ENCODE assay signal across 1 mouse cellular context in the genomic region with DNA sequence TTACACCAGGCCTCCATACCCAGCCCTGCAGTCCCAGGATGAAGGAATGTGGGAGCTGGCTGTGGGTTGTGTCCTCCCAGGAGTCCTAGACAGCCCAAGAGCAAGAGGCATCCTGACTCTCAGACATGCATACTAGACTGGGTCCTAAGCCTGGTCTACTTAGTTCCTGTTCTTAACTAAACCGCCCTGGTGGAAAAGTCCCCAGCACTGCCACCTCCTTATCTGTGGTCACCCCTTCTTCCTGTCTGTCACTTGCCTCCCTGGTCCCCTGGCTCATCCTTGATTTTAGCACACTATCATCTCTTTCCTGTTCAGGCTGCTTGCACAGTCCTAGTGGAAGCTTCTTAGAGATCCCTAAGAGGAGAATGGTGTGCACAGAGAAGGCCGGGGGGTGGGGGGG.
A peak's percentile ranks its signal among the peaks of the same experiment; 100 is the strongest.
TF ChIP-seq lines count a peak whose summit lies in the region.

No protein-coding gene starts in this region.

TF ChIP-seq in MEL, 35 proteins besides CTCF, POLR2A, EP300 and RAD21 (continued from another document):
- TF ChIP-seq ZKSCAN1 (IDR thresholded peaks at IDR 0.05; ENCODE audit: low read depth, low read length) (no peak), GATA1 (IDR thresholded peaks at IDR 0.05; ENCODE audit: low read depth, low read length) (peak; percentile 93), UBTF (IDR thresholded peaks at IDR 0.05; ENCODE audit: borderline replicate concordance, insufficient read depth, low read depth, low read length) (no peak), JUND (IDR thresholded peaks at IDR 0.05; ENCODE audit: low read depth, low read length) (no peak), RCOR1 (IDR thresholded peaks at IDR 0.05; ENCODE audit: low read depth, low read length) (peak; percentile 92), SMC3 (IDR thresholded peaks at IDR 0.05; ENCODE audit: low read depth, low read length) (0 out of 2 replicates have a peak, but pooled peaks have one; percentile 13), ZC3H11A (IDR thresholded peaks at IDR 0.05; ENCODE audit: low read depth, low read length) (no peak), SIN3A (IDR thresholded peaks at IDR 0.05; ENCODE audit: low read length) (peak; percentile 44; the same call in 1 of the 2 replicates), MYC (IDR thresholded peaks at IDR 0.05; ENCODE audit: low read depth, low read length) (peak; percentile 53; the same call in 1 of the 2 replicates), MAFK (IDR thresholded peaks at IDR 0.05; ENCODE audit: borderline replicate concordance, low read depth, low read length) (no peak), TAL1 (IDR thresholded peaks at IDR 0.05; ENCODE audit: low read length) (peak; percentile 77), ELF1 (IDR thresholded peaks at IDR 0.05; ENCODE audit: low read depth, low read length) (peak; percentile 73), TCF12 (IDR thresholded peaks at IDR 0.05; ENCODE audit: low read depth, low read length) (peak; percentile 78), CHD1 (IDR thresholded peaks at IDR 0.05; ENCODE audit: low read depth, low read length) (no peak), MEF2A (IDR thresholded peaks at IDR 0.05; ENCODE audit: extremely low read depth, insufficient replicate concordance, low read depth, low read length, poor library complexity, severe bottlenecking) (no peak), GABPA (IDR thresholded peaks at IDR 0.05; ENCODE audit: low read depth, low read length) (no peak), ETS1 (IDR thresholded peaks at IDR 0.05; ENCODE audit: low read depth, low read length) (peak; percentile 59; the same call in 1 of the 2 replicates), USF2 (IDR thresholded peaks at IDR 0.05; ENCODE audit: borderline replicate concordance in 1 of 2, insufficient read depth in 1 of 2, low read depth in 1 of 2, low read length in 2 of 2) (no peak), CHD2 (IDR thresholded peaks at IDR 0.05; ENCODE audit: low read length) (no peak), NELFE (IDR thresholded peaks at IDR 0.05; ENCODE audit: low read depth, low read length) (no peak), MYB (IDR thresholded peaks at IDR 0.05; ENCODE audit: low read depth, low read length) (no peak), KAT2A (conservative IDR thresholded peaks at IDR 0.05; ENCODE audit: low read depth, low read length) (no peak), E2F4 (IDR thresholded peaks at IDR 0.05; ENCODE audit: borderline replicate concordance, low read depth, low read length) (no peak), BHLHE40 (IDR thresholded peaks at IDR 0.05; ENCODE audit: borderline replicate concordance, low read depth, low read length) (peak; percentile 39; the same call in 1 of the 2 replicates), USF1 (IDR thresholded peaks at IDR 0.05; ENCODE audit: low read depth, low read length) (no peak)
TF ChIP-seq in MEL: peak in this region for 10.
